Mouse (Mus musculus) heart, embryonic 13.5 days (tissue): Measurements from ENCODE around the gene Foxb2. TPM values are rescaled to one million over a fixed set of nuclear protein-coding genes. Genes with fewer than 3 reads are reported as not detected.

Experiments used
- polyA plus RNA-seq: library from polyadenylated mRNA; unstranded; fragments of >200 nt; fragmentation: Nextera tagmentation; extraction: Ambion mirVana; gene quantifications from 2 replicates; pipeline ENCODE4 v1.2.1, GENCODE M21; 2015

Gene Foxb2
- polyA plus RNA-seq, 1 experiment from 2014 or later: not detected

Other genes starting within 250 kb of the Foxb2 start
- gene Vps13a, start 92.9 kb downstream of the Foxb2 start, polyA plus RNA-seq: 6.0 and 6.8 TPM in 2 replicates
- gene Prune2, start 82.3 kb upstream of the Foxb2 start, polyA plus RNA-seq: 7.2 and 8.4 TPM in 2 replicates